Mouse (Mus musculus): ENCODE results near the gene Rdm1. TPM values are rescaled to one million over a fixed set of nuclear protein-coding genes. Genes with fewer than 3 reads are reported as not detected.
"Not testable (repeated sequence)": the region's sequence is repeated elsewhere in the genome, so short reads cannot be mapped to it uniquely, and the experiment has no call there.

Gene Rdm1
- total and polyA plus RNA-seq, 3 experiments, result 6.5 to 6.8 TPM; not detected in 1

DNA sequence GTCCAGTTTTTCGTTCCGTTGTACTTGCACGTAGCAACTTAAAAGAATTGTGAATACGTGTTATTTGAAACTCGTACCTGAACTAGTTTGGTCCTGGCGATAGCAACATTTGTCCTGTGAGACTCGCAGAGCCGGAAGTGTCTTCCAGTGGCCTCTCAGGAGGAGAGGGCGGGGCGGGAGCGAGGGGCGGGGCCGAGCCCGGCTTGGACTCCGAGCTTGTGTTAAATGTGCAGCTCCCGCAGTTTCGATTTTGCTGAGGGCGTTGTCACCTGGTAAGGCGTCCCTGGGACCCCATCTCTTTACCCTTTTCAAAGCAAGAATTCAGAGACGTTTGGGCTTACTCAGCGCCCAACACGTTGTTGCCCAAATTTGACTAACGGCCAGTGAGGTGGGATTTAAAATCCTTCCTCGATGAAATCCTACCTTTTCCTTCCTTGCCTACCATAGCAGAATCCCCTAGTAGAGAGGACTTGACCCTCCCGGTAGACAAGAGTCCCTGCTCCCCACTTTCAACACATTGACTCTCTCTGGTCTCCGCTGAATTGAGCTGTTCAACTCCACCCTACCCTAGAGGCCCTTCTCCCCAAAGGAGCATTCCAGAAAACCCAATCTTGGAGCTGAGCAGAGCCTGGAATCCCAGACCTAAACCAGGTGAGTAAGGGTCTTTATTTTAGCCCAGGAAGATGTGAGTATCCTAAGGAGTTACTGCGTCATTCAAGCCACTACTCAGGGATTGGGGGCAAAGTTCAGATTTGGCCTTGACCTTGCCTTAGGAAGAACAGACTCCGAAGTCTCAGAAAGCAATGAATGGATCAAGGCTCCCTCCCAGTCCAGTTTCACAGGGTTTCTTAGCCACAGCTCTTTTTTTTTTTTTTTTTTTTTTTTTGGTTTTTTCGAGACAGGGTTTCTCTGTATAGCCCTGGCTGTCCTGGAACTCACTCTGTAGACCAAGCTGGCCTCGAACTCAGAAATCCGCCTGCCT is 44.6 kb upstream of the Rdm1 start, which contains the start of gene Tmem106a (continued):
- no peak for TF ChIP-seq ETS1 (IDR thresholded peaks at IDR 0.05; ENCODE audit: low read depth, low read length)
- peak in 1 of 2 experiments; percentile 49; a peak in 1 of 4 replicates for TF ChIP-seq POLR2A (IDR thresholded peaks at IDR 0.05; ENCODE audit: control insufficient read depth in 1 of 2, insufficient read depth in 1 of 2, low read depth in 1 of 2, low read length in 2 of 2, poor library complexity in 1 of 2)
- TF ChIP-seq POLR2AphosphoS5 (IDR thresholded peaks at IDR 0.05; ENCODE audit: borderline replicate concordance, low read depth, low read length), result no peak
- no peak for TF ChIP-seq TAL1 (IDR thresholded peaks at IDR 0.05; ENCODE audit: low read length)
- peak; percentile 78; the same call in 1 of the 2 replicates for TF ChIP-seq ELF1 (IDR thresholded peaks at IDR 0.05; ENCODE audit: low read depth, low read length)
- no peak for TF ChIP-seq E2F4 (IDR thresholded peaks at IDR 0.05; ENCODE audit: borderline replicate concordance, low read depth, low read length)
- TF ChIP-seq TCF12 (IDR thresholded peaks at IDR 0.05; ENCODE audit: low read depth, low read length), result 0 out of 2 replicates have a peak, but pooled peaks have one; percentile 29
- TF ChIP-seq MAFK (IDR thresholded peaks at IDR 0.05; ENCODE audit: borderline replicate concordance, low read depth, low read length), result no peak
- no peak for TF ChIP-seq MAX (IDR thresholded peaks at IDR 0.05; ENCODE audit: low read length)
- TF ChIP-seq MEF2A (IDR thresholded peaks at IDR 0.05; ENCODE audit: extremely low read depth, insufficient replicate concordance, low read depth, low read length, poor library complexity, severe bottlenecking), result no peak
- no peak for TF ChIP-seq SMC3 (IDR thresholded peaks at IDR 0.05; ENCODE audit: low read depth, low read length)
- no peak for TF ChIP-seq EP300 (IDR thresholded peaks at IDR 0.05; ENCODE audit: low read depth in 1 of 2, low read length in 2 of 2)
- no peak for TF ChIP-seq NRF1 (IDR thresholded peaks at IDR 0.05; ENCODE audit: insufficient read depth, low read depth, low read length, poor library complexity, severe bottlenecking)
- TF ChIP-seq ZNF384 (IDR thresholded peaks at IDR 0.05; ENCODE audit: low read depth, low read length), result no peak
- TF ChIP-seq UBTF (IDR thresholded peaks at IDR 0.05; ENCODE audit: borderline replicate concordance, insufficient read depth, low read depth, low read length), result no peak
- TF ChIP-seq MYC (IDR thresholded peaks at IDR 0.05; ENCODE audit: low read depth, low read length), result no peak

DNA sequence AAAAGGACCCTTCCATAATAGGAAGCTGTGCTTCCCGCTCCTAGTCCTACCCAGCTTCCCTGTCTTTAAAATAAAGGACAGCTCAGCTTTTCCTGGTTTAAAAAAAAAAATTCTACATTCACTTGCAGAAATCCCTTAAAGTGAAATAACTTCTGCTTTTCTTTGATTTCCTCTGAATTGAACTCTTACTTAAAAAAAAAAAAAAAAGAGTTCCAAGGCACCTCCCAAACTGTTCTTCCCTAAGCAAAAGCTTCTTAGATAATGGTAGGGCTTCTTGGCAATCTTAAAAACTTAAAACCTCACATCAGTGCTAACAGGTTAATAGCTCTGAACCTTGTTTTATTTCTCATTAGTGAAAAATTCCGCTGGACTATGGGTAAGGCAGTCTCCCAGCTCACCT is 43.8 kb upstream of the Rdm1 start:
- Histone ChIP-seq H3K4me1 (ENCODE audit: control insufficient read depth in 1 of 2, insufficient read depth in 2 of 2, low read length in 2 of 2) (peaks cover 3 to 5% of the 10 kb centered on the region in 2 experiments), H3K79me2 (ENCODE audit: control insufficient read depth, insufficient read depth, low read length, poor library complexity) (no peaks in the 10 kb centered on the region), H3K4me3 (ENCODE audit: control insufficient read depth in 1 of 2, insufficient read depth in 1 of 2, low read depth in 2 of 2, low read length in 2 of 2) (no peak overlapping the region), H3K27ac (ENCODE audit: control insufficient read depth, low read depth, low read length) (no peak overlapping the region), H3K27me3 (ENCODE audit: control insufficient read depth in 1 of 2, insufficient read depth in 2 of 2, low read length in 2 of 2) (no peaks in the 10 kb centered on the region), H3K36me3 (ENCODE audit: control insufficient read depth in 1 of 2, insufficient read depth in 2 of 2, low read length in 2 of 2) (peaks cover 5 to 8% of the 10 kb centered on the region in 2 experiments; a peak in 3 of 4 replicates), H3K9me3 (replicated peaks; ENCODE audit: insufficient read depth, low read length) (no peaks in the 10 kb centered on the region), H3K9ac (ENCODE audit: control insufficient read depth, low read depth, low read length, poor library complexity, severe bottlenecking) (no peak overlapping the region)
- DNase-seq (ENCODE audit: low read depth, low spot score), result no peak
- TF ChIP-seq ETS1 (IDR thresholded peaks at IDR 0.05; ENCODE audit: low read depth, low read length) (no peak), RCOR1 (IDR thresholded peaks at IDR 0.05; ENCODE audit: low read depth, low read length) (peak; percentile 42), ZNF384 (IDR thresholded peaks at IDR 0.05; ENCODE audit: low read depth, low read length) (peak; percentile 94)

DNA sequence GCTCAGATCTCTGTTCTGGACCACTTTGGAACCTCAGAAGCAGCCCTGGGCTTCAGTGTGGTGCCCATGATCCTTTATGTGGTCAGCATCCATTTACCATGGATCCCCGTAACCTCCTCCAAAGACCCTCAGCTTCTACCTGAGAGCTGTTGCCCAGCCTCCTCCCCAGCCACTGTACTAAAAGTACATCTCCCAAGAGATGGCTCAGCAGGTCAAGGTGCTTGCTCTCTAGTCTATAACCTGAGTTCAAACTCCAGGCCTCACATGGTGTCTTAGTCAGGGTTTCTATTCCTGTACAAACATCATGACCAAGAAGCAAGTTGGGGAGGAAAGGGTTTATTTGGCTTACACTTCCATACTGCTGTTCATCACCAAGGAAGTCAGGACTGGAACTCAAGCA is 42.0 kb upstream of the Rdm1 start:
- H3K36me3 ChIP-seq (ENCODE audit: control insufficient read depth in 1 of 2, insufficient read depth in 2 of 2, low read length in 2 of 2); H3K27ac ChIP-seq (ENCODE audit: control insufficient read depth, low read depth, low read length); H3K27me3 ChIP-seq (ENCODE audit: control insufficient read depth in 1 of 2, insufficient read depth in 2 of 2, low read length in 2 of 2); DNase-seq (ENCODE audit: low read depth, low spot score); H3K9me3 ChIP-seq (replicated peaks; ENCODE audit: insufficient read depth, low read length); H3K9ac ChIP-seq (ENCODE audit: control insufficient read depth, low read depth, low read length, poor library complexity, severe bottlenecking); H3K4me3 ChIP-seq (ENCODE audit: control insufficient read depth in 1 of 2, insufficient read depth in 1 of 2, low read depth in 2 of 2, low read length in 2 of 2); H3K79me2 ChIP-seq (ENCODE audit: control insufficient read depth, insufficient read depth, low read length, poor library complexity): not testable (repeated sequence)
- peaks cover 3 to 10% of the 10 kb centered on the region in 2 experiments for H3K4me1 ChIP-seq (ENCODE audit: control insufficient read depth in 1 of 2, insufficient read depth in 2 of 2, low read length in 2 of 2)
